Mouse (Mus musculus): ENCODE measurements around the gene Mbd3. TPM values are rescaled to one million over a fixed set of nuclear protein-coding genes. Genes with fewer than 3 reads are reported as not detected.
A peak's percentile ranks its signal among the peaks of the same experiment; 100 is the strongest.

Gene Mbd3
- polyA plus RNA-seq, 1 experiment, result 186 TPM

DNA sequence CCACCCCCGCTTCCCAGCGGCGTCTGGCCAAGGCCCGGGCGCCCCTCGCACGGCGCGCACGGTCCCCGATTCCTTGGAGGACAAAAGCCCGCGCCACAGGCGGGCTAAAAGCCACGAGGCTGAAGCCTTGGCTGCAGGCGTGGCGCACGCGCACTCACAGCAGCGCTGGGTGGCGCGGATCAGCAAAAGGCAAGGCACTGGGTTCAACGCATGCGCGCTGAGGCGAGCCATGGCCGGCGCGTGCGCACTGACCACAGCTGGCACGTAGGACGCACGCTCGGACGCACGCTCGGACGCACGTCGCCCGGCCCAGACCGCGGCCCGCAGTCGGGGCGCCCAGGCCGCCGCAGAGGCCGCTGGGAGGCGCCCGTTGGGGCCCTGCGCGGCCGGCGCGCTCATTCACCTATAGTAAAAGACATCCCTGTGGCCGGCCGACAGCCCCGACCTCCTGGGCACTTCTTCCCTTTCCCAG is 595 bp downstream of the Mbd3 start:
- peak; percentile 71; the same call in 1 of the 2 replicates for TF ChIP-seq POLR2A (IDR thresholded peaks at IDR 0.05; ENCODE audit: extremely low read depth, insufficient read depth, low read length)
- no peak for TF ChIP-seq CTCF (IDR thresholded peaks at IDR 0.05; ENCODE audit: extremely low read depth, insufficient read depth, low read length)
- peak overlapping the region; percentile 92 for H3K27ac ChIP-seq (ENCODE audit: insufficient read depth, low read length)
- H3K4me1 ChIP-seq (ENCODE audit: control insufficient read depth, insufficient read depth, low read length), result peaks cover 10% of the 10 kb centered on the region
- H3K4me3 ChIP-seq (ENCODE audit: insufficient read depth, low read length), result peak overlapping the region; percentile 41

DNA sequence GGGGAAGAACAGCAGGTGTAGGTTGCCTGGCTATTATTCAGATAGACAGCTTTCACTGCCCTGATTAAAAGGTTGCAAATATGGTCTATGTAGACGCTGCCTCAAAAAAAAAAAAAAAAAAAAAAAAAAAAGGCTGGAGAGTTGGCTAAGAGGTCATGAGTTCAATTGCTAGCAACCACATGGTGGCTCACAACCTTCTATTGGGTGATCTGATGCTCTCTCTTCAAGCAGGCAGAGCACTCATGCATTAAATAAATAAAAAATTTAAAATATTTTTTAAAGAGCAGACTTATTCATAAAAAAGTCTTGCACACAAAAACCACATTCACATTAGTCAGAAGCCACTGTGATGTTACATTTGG is 1.2 kb downstream of the Mbd3 start:
- Histone ChIP-seq H3K27ac (ENCODE audit: insufficient read depth, low read length) (no peak overlapping the region), H3K4me3 (ENCODE audit: insufficient read depth, low read length) (peak overlapping the region; percentile 41), H3K4me1 (ENCODE audit: control insufficient read depth, insufficient read depth, low read length) (peaks cover 10% of the 10 kb centered on the region)
- TF ChIP-seq POLR2A (IDR thresholded peaks at IDR 0.05; ENCODE audit: extremely low read depth, insufficient read depth, low read length) (no peak), CTCF (IDR thresholded peaks at IDR 0.05; ENCODE audit: extremely low read depth, insufficient read depth, low read length) (no peak)

DNA sequence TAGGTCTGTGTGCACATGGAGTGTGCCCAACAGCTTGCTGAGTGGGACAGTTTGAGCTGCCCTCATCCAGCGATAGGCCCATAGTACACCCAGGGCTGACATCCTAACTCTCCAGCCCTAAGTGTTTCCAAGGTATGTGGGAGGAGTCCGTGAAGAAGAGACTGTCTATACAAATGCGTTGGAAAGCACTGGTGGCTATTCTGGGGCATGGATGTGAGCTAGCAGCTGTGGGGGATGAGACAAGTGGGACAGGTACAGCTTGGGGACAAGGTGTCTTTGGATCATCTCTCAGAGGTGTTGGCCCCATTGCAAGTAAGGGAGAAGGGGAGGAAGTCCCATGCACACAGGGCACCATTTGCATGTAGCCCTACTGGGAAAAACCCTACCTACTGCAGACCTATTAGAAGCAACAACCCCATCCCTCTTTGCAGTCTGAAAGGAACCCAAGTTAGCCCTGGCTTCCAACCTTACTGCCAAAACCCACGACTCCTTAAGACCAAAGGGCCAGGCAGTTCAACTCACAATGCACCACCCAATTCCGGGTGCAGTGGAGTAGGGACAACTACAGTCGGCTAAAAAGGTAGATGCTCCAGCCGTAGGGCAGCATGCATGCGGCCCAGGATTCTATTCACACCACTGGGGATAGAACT is 1.7 kb downstream of the Mbd3 start:
- H3K4me3 ChIP-seq (ENCODE audit: insufficient read depth, low read length), result no peak overlapping the region
- H3K27ac ChIP-seq (ENCODE audit: insufficient read depth, low read length), result no peak overlapping the region
- TF ChIP-seq POLR2A (IDR thresholded peaks at IDR 0.05; ENCODE audit: extremely low read depth, insufficient read depth, low read length) (no peak), CTCF (IDR thresholded peaks at IDR 0.05; ENCODE audit: extremely low read depth, insufficient read depth, low read length) (no peak)
- H3K4me1 ChIP-seq (ENCODE audit: control insufficient read depth, insufficient read depth, low read length), result peaks cover 10% of the 10 kb centered on the region

DNA sequence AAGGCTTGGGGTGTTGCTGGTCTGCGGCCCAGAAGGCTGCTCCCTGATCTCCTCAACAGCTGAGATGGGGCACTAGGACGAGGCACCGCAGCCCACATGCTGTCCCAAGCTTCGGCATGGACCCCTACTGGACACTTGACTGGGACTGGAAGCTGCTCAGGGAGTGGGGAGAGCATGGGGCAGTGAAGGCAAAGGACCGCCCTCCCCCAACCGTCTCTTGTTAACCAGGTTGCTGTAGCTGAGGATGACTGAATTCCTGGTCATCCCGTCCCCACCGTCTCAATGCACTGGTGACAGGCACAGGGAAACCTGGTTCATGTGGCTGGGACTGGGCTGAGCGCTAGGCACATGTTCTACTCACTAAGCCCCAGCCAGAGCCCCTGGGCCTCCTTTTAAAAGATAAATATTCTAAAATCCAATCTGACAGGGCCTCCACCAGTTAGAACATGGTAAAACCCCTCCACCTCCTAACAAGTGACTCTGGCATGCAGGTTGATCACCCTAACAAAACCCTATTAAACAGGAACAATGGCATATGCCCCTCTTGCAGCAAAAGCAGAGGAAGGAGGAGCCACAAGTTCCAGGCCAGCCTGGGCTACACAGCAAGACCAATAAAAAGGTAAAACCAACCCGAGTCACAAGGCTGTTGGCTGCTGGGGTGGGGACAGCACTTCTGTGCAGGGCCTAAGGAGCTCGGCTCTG is 2.4 kb downstream of the Mbd3 start:
- H3K27ac ChIP-seq (ENCODE audit: insufficient read depth, low read length), result no peak overlapping the region
- H3K4me3 ChIP-seq (ENCODE audit: insufficient read depth, low read length), result no peak overlapping the region
- no peak for TF ChIP-seq POLR2A (IDR thresholded peaks at IDR 0.05; ENCODE audit: extremely low read depth, insufficient read depth, low read length)
- TF ChIP-seq CTCF (IDR thresholded peaks at IDR 0.05; ENCODE audit: extremely low read depth, insufficient read depth, low read length), result no peak

DNA sequence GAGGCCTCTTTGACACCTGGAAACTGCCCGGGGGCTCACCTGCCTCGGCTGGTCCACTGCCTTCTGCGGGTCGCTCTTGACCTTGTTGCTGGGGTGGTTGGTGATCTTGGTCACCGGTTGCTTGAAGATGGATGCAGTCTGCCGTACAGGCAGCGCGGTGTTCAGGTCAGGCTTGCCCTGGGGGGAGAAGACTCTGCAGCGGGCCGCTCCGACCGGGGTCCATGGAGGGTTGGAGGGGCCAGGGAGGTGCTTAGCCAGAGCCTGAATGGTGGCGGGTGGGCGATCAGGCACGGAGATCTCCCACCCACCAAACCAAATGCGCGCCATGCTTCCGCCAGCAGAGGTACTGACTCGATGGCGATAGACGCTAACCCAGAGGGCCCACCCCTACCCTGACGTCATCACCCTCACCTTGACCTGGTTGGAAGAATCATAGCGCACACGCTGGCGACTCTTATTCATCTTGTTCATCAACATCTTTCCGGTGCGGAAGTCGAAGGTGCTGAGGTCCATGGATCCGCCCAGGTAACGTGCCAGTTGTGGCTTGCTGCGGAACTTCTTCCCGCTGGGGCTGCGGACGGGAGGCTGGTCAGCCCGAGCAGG is 4.2 kb downstream of the Mbd3 start:
- Histone ChIP-seq H3K4me1 (ENCODE audit: control insufficient read depth, insufficient read depth, low read length) (peaks cover 7% of the 10 kb centered on the region), H3K27ac (ENCODE audit: insufficient read depth, low read length) (no peak overlapping the region), H3K4me3 (ENCODE audit: insufficient read depth, low read length) (no peak overlapping the region)
- no peak for TF ChIP-seq POLR2A (IDR thresholded peaks at IDR 0.05; ENCODE audit: extremely low read depth, insufficient read depth, low read length)
- no peak for TF ChIP-seq CTCF (IDR thresholded peaks at IDR 0.05; ENCODE audit: extremely low read depth, insufficient read depth, low read length)

More for the DNA sequence above, 2.4 kb downstream of the Mbd3 start:
- peaks cover 10% of the 10 kb centered on the region for H3K4me1 ChIP-seq (ENCODE audit: control insufficient read depth, insufficient read depth, low read length)

DNA sequence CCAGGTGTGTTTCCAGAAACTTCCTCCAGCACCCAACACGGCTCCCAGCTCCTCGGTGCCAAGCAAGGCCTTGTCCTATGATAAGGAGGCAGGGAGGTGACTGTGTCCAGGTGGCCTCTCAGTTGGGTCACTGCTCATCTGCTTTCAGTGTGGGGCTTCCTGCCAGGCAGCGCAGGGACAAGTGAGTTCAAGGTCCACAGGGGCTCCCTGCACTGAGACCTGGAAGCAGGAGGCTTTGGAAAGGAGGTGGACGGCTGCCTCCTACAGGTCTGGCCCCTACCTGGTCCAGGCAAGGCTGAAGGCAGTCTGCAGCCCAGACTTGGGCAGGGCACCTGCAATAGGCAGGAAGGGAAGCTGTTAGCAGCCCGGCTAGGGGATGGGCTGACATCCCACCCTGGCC is 6.7 kb downstream of the Mbd3 start:
- Histone ChIP-seq H3K4me3 (ENCODE audit: insufficient read depth, low read length) (no peak overlapping the region), H3K4me1 (ENCODE audit: control insufficient read depth, insufficient read depth, low read length) (peaks cover 4% of the 10 kb centered on the region), H3K27ac (ENCODE audit: insufficient read depth, low read length) (no peak overlapping the region)
- TF ChIP-seq CTCF (IDR thresholded peaks at IDR 0.05; ENCODE audit: extremely low read depth, insufficient read depth, low read length) (no peak), POLR2A (IDR thresholded peaks at IDR 0.05; ENCODE audit: extremely low read depth, insufficient read depth, low read length) (no peak)

DNA sequence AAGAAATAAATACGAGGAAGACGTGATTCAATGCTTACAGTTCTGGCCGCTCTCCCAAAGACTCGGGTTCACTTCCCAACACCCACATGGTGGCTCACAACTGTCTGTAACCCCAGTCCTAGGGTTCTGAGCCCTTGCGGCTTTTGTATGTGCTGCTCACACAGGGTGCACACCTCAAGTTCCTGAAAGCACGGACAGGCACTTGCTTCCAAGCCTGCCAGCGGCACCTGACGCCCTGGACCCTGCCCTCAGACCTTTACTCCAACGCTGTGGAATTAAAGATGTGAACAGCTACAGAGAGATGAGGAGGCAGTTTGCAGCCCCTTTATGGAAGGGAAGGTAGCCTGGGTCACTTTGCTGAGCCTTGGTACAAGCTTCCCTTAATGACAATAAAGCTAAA is 8.7 kb downstream of the Mbd3 start:
- Histone ChIP-seq H3K27ac (ENCODE audit: insufficient read depth, low read length) (no peak overlapping the region), H3K4me1 (ENCODE audit: control insufficient read depth, insufficient read depth, low read length) (no peaks in the 10 kb centered on the region), H3K4me3 (ENCODE audit: insufficient read depth, low read length) (no peak overlapping the region)
- TF ChIP-seq CTCF (IDR thresholded peaks at IDR 0.05; ENCODE audit: extremely low read depth, insufficient read depth, low read length), result no peak
- no peak for TF ChIP-seq POLR2A (IDR thresholded peaks at IDR 0.05; ENCODE audit: extremely low read depth, insufficient read depth, low read length)

DNA sequence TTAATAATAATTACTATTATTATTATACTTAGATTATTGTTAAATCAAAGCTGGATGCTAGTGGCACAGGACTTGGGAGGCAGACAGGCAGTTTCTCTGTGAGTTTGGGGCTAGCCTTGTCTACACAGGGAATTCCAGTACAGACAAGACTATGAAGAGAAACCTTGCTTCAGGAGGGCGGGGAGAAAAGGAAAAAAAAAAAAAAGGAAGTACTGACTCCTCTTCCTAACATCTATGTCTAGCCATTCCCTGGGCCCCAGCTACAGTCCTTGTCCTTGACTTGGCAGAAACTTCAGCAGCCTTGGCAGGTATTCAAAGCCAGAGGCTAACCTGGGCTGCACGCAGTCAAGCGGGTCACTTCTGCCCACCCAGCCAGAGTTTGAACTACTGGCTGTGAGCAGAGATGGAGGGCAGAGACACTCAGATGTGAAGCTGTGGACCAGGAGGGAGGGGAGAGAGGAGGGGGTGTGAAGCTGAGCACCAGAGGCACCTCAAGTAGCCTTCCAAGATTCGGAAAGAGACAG is 10.1 kb downstream of the Mbd3 start:
- peaks cover 4% of the 10 kb centered on the region; the same call in 1 of the 2 replicates for H3K4me1 ChIP-seq (ENCODE audit: control insufficient read depth, insufficient read depth, low read length)
- no peak overlapping the region for H3K4me3 ChIP-seq (ENCODE audit: insufficient read depth, low read length)
- TF ChIP-seq POLR2A (IDR thresholded peaks at IDR 0.05; ENCODE audit: extremely low read depth, insufficient read depth, low read length) (no peak), CTCF (IDR thresholded peaks at IDR 0.05; ENCODE audit: extremely low read depth, insufficient read depth, low read length) (no peak)
- H3K27ac ChIP-seq (ENCODE audit: insufficient read depth, low read length), result no peak overlapping the region

DNA sequence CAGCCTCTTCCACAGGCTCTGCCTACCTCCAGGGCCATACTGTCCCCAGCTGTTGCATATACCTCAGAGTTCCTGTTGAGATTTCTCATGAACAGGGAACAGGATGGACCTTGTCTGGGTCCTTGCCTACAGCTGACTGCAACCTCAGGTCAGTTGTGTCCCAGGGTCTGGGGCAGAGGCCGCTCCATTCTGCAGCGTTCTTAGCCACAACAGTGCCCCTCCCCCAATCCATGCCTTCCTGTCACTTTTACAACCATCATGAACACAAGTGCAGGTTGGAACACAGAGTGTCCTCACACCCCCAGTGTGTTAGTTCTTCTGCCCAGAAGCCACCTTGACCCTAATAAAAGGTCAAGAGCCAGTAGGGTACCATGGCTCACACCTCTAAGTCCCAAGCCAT is 10.6 kb downstream of the Mbd3 start:
- H3K4me1 ChIP-seq (ENCODE audit: control insufficient read depth, insufficient read depth, low read length), result peaks cover 4% of the 10 kb centered on the region; the same call in 1 of the 2 replicates
- TF ChIP-seq CTCF (IDR thresholded peaks at IDR 0.05; ENCODE audit: extremely low read depth, insufficient read depth, low read length) (no peak), POLR2A (IDR thresholded peaks at IDR 0.05; ENCODE audit: extremely low read depth, insufficient read depth, low read length) (no peak)
- no peak overlapping the region for H3K27ac ChIP-seq (ENCODE audit: insufficient read depth, low read length)
- no peak overlapping the region for H3K4me3 ChIP-seq (ENCODE audit: insufficient read depth, low read length)
